Mouse (Mus musculus) telencephalon, adult 2 months (tissue): ENCODE measurements at regions not wholly inside any gene's neighbourhood (a gene's known extent, or its start where the extent isn't known, plus 50 kb on each side); places are given as distances from the start of the nearest gene placed in this dataset.

Experiments used
- DNase-seq: peaks from one replicate; pipeline ENCODE4 v3.0.0-alpha.2; 2011; ENCODE audit warnings: low read depth, low spot score

DNA sequence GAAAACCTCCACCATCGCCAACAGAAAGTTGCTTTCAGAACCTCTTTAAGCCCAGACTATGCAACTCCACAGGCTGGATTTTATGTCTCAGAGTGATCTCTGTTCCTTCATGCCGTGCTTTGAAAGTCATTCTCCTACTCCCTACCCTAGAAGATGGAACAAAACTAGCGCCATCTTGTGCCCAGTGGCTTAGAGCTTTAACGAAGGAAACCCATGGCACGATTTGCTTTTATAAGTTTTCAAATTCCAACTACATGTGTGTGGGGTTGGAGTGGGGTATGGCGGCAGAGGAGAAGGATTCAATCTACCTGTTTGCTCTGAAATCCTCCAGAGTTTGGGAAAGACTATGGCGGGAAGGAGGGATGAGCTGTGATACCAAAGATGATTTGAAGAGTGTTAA is 118.7 kb upstream of the Tmem45b start:
- DNase-seq = no peak

DNA sequence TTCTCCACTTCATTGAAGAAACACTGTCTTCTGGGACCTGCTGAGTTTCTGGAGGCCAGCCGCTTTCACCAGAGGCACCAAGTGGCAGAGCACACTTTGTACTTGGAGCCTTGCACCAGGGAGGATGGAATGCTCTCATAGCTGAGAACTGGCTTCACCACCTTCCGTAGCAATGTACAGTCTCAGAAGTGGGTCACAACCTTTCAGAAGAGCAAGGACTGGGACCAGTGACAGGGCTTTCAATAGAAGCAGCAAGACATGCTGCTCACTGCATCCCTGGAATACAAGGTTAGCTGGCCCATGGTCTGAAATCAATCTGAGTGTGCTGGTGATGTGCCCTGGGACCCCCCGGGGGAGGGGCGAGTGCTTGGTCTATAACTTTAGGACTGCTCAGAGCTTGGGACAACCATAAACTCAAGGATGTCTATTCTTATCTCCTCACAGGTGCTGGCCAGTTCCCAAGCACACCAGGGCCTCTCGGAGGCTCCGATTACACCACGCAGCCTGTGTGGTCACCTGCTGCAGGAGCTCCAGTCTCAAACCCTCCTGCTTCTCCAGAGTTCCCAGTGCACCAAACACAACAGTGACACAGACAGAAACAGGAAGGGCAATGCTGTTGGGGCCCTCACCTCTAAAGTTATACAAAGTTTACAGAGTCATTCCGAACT is 114.4 kb upstream of the Tmem45b start:
- no peak for DNase-seq

- DNase-seq = peak; percentile 26
Measured at GRCm38 (mm10) chr9:31577066-31577465, 112.8 kb upstream of the Tmem45b start.

GRCm38 (mm10) chr9:31567029-31567428 is 102.8 kb upstream of the Tmem45b start:
- DNase-seq = no peak

DNA sequence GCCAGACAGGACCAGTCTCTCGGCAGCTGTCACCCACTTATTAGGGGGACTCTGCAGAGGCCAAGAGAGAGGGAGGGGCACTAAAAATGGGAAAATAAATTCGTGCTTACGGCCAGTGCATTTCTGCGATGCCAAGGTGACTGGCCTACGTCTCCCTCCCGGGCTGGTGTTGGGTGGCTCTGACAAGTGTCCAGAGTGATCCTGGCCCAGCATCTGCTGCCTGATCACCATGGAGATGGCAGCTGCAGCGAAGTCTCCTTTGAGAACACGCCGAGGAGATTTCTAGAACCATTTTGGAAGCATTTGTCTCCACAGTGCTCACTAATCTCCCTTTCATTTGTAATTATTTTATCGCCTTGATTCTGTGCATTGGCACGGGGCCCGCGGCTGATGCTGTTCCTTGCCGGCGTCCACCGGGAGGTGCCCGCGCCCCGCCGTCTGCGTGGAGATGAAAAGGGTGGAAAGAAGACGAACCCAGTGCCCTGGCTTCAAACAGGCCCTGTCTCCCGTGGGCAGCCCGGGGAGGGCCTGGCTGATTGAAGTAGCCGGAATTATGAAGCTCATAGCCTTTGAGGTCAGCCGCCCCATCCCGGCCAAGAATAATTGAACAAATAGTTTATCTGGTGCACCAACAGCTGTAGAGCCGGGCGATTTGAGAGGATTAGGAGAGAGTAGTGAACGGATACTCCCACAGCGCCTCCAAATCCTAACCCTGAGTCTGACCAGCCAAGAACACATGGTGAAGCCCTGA is 102.2 kb upstream of the Tmem45b start:
- no peak for DNase-seq

DNA sequence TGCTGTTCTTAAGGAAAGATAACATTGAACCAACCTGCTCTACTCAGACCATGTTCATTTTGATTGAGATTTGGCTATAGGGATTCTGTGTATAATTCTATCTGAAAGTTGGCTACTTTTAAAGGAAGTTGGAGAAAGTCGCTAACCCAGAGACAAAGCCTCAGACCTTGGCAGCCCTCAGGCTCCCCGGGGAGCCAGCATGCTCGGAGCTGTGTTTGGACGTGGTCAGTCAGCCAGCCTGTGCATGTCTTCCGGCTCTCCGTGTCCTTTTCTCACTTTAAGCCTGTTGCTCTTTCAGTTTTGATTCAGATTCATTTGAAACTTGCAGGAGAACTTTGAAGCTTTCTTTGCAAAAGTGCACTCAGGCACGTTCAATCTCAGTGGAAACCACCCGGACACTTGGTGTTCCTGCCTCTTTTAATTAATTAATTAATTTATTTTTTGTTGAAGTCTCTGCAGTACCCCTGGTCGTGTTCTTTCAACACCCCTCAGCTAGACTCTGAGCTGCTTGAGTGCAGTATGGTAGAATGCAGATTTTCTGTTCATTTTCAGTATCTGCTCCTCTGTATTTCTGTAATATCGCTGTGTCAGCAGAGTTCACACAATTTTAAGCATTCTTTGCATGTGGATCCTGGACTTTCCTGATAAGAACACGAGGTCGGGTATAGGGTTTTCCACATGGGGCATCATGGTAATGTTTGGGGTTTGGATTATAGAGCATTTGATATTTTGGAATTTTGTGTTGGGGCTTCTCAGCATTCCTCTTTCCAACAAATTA is 100.9 kb upstream of the Tmem45b start:
- no peak for DNase-seq

DNA sequence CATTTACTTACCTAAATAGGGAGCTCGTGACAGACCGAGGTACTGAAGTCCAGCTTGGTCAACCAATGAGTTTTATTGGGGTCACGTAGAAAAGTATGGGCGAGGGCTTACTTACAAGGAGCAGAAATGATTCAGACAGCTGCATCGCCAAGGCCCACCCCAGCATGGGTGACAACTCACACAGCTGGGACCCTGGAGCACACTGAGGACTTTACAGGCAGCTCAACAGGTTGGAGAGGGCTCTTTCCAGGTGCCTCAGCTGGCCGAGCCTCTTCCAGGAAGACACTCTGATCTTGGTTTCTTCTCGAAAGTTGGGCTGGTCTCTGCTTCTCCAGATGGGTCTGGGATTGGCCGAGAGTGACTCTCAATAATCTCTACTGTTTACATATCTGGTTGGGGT is 99.3 kb upstream of the Tmem45b start:
- DNase-seq = no peak

GRCm38 (mm10) chr9:31560226-31560556 is 95.9 kb upstream of the Tmem45b start:
- no peak for DNase-seq

DNA sequence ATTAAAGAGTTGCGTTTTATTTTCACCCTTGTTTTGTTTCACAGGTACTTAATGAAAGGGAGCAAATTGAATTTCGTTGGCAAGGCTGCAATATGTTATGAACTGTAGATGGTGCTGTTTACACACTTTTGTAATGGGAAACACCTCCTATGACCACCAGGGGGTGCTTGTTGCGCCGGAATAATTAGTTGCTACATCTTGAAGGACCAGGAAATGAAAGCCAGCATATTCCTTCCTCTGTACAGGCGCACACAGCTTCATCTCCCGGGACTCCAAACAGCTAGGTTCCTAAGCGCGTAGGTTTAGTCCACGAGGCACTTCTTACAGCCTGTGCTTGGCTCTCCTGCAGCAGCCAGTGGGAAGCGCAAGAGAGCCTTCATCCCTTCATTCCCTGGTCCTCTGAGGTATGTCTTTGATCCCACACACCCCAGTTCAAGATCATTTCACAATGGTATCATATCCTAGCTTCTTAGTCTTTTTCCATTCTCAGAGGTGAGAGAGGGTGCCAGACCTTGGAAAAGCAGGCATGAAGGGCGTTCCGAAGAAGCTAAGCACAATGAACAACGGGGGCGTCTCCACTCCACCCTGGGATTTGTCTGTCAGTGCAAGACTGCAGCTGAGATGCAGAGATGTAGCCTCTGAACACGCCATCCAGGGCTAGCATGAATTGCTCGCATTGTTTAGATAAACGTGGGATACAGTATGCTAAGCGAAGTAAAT is 95.4 kb upstream of the Tmem45b start:
- peak; percentile 78 for DNase-seq

DNA sequence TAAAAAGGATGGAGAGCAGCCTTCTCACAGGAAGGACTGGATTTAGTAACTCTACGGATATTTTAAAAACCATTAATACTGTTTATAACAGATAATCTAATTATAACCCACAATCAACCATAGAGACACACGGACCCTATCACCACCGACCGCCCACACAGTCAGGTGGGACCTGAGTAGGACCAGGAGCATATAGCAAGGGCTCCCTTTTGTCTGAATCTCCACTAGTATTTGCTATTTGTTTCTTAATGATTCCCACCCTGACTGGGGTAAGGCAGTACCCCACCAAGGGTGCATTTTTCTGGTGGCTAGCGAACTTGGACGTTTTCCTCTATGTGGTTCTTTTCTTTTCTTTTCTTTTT is 79.4 kb upstream of the Tmem45b start:
- DNase-seq = no peak

GRCm38 (mm10) chr9:31542909-31543690 is 78.8 kb upstream of the Tmem45b start:
- DNase-seq = peak; percentile 23

DNA sequence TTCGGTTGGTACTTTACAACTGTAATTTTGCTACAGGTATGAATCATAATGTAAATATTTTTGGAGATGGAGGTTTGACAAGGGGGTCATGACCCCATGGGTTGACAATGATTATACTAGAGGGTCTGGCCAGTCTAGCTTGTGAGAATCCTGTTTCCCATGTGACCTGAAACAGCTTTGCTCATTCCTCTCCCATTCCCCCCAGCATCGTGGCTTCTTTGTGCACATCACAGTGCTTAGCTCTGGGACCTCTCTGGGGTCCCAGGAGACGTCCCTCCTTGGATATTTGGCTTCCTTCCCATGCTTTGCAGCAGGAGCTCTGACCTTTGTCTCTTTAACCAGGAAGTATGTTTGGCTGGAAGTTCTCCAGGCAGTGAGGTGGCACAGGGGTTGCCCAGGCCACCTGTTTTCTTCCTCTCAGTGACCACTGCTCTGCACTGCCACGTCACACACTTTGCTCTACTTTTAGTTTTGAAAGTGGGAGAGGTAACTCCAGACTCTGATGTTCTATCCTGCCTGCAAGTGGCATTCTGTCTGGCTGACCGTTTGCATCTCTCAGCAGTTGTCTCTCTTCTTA is 77.4 kb upstream of the Tmem45b start:
- DNase-seq = no peak

DNA sequence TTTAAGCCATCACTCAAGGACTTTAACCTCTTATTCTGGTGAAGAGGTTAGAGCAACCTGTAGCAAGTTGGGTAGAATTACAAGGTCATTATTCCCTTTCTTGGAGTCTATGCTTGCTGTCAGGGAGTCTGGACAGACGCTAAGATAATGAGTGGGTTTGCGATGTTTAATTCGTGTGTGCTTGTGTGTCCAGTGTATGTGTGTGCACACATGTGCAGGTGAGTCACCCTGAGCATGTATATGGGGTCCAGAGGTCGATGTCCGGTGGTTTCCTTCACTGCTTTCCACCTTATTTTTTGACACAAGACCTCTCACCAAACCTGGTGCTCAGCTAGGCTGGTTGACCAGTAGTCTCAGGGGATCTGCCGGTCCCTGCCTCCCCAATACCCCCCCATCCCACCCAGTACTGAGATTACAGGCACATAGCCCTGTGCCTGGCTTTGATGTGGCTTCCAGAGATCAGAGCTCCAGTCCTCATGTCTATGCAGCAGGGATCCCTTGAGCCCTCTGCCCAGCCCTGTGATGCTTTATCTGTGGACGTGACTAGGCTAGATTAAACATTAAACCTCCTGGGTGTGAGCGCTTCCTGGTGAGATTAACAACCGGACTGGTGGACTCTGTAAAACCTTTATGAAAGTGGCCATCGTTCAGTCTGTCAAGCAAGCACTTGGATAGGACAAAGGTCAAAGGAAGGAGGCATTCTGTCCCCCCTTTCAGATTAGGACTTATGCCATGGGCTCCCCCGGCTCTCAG is 74.4 kb upstream of the Tmem45b start:
- no peak for DNase-seq

GRCm38 (mm10) chr9:31529021-31529420 is 64.8 kb upstream of the Tmem45b start:
- DNase-seq = no peak

DNA sequence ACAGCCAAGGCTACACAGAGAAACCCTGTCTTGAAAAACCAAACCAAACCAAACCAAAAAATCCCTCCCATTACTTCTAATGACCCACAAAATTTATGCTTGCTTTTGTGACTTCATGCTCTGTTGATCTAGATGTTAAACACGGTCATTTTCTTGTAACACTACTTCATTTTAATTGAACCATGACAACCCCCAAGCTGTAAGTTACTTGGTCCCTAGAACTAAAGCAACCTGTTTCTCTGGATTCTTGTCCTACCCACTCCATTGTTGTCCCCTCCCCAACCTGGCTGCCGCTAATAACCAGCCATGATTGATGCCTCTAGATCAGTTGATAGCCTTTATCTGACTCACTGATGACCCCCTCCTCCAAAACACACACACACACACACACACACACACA is 63.0 kb upstream of the Tmem45b start:
- DNase-seq = no peak
